Mouse (Mus musculus): ENCODE measurements around the gene Tfeb. TPM values are rescaled to one million over a fixed set of nuclear protein-coding genes. Genes with fewer than 3 reads are reported as not detected.

Gene Tfeb
- polyA plus RNA-seq, 1 experiment from 2014 or later = 11.5 TPM

GRCm38 (mm10) chr17:47735553-47736100, 1.2 kb upstream of the Tfeb start:
- peaks cover 8% of the 10 kb centered on the region for H3K4me1 ChIP-seq (ENCODE audit: control insufficient read depth, insufficient read depth, low read length)
- H3K27ac ChIP-seq (ENCODE audit: low read length) = no peak overlapping the region
- no peak overlapping the region for H3K4me2 ChIP-seq (ENCODE audit: low read depth, low read length)
- no peak overlapping the region for H3K9ac ChIP-seq (ENCODE audit: low read length)
- H3K27me3 ChIP-seq (ENCODE audit: control insufficient read depth, insufficient read depth, low read length) = no peaks in the 10 kb centered on the region
- no peak for ATAC-seq (ENCODE audit: insufficient read depth, low FRiP score)
- no peak overlapping the region for H3K4me3 ChIP-seq (replicated peaks; ENCODE audit: low read length)
- no peaks in the 10 kb centered on the region for H3K36me3 ChIP-seq (ENCODE audit: control insufficient read depth, insufficient read depth, low read length)
- H3K9me3 ChIP-seq (replicated peaks; ENCODE audit: control insufficient read depth, low read length) = no peaks in the 10 kb centered on the region
- 68% methylated on average over 14 of the region's 14 CpGs for WGBS

DNA sequence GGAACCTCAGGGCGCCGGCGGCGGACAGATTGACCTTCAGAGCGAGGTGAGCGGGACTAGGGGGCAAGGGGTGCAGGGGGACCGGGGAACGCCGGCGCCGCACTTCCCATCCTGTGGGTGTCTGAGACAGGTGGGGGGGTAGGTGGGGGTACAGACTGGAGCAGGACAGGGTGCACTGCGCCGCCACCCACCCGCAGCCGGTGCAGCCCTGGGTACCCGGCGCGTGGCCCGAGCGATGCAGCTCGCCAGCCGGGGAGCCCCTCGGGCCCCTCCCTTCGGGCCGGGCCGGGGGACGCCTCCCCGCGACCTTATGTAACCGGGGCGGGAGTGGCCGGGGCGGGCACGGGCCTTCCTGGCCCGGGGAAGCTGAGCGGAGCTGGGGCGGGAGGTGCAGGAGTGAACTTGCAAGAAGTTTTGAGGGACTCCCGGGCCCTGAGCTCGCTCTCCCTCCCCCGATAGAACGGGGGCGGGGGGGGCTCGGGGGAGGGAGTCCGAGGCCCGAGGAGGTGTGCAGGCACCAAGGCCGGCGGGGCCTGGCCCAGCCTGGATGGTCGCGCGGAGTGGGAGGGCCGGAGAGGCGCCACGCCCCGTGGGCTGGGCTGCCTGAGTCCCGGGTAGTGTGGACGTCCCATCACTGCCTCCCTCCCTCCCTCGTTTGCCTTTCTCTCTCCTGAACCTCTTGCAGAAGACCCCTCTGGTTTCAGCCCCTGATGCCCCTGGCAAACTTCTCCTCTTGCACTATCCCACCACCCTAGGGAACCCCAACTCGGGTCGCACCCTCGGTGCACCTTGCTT, 638 bp downstream of the Tfeb start:
- Histone ChIP-seq H3K4me2 (ENCODE audit: low read depth, low read length) (peak overlapping the region; percentile 73), H3K4me1 (ENCODE audit: control insufficient read depth, insufficient read depth, low read length) (peaks cover 8% of the 10 kb centered on the region), H3K4me3 (replicated peaks; ENCODE audit: low read length) (peak overlapping the region; percentile 69), H3K27ac (ENCODE audit: low read length) (peak overlapping the region; percentile 80), H3K36me3 (ENCODE audit: control insufficient read depth, insufficient read depth, low read length) (no peaks in the 10 kb centered on the region), H3K9ac (ENCODE audit: low read length) (peak overlapping the region; percentile 77), H3K9me3 (replicated peaks; ENCODE audit: control insufficient read depth, low read length) (no peaks in the 10 kb centered on the region), H3K27me3 (ENCODE audit: control insufficient read depth, insufficient read depth, low read length) (no peaks in the 10 kb centered on the region)
- peak; percentile 91 for ATAC-seq (ENCODE audit: insufficient read depth, low FRiP score)
- WGBS = under 1% methylated on average over 45 of the region's 60 CpGs

DNA sequence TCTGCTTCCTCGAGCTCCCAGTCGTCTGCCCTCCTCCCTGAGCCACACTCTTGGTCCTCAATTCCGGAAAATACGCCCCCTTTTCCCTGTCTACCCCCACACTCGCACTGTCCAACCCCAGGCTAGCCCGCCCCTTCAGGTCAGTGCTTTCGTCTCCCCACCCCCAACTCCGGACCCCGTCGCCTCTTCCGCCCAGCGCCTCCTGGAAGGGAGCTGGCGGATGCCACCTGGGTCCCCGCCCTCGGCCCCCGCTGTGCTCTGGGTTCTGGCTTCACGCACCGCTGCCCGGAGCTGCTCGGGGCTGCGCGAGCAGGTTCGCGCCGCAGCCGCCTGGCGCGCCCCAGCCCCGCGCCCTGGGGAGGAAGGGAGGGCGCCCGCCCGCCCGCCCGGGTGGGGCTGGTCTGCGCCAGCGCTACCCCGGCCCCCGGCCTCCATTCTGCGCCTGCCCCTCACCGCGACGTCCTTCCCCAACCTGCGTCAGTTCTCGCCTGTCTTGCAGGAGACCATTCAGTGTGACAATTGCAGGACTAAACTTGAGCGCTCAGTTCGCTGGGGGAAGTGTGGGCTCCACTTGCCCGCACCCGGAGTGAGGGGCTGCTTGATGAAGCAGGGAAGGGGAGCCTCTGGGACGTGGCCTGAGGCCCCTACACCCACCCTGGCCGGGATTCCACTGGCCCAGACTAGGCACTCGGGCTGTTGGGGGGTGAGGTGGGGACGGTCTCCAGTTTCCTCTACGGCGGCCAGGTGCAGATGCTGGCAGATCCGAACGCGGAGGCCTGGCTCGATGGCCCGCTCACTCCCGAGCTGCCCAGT, 1.4 kb downstream of the Tfeb start:
- under 1% methylated on average over 53 of the region's 61 CpGs for WGBS
- Histone ChIP-seq H3K9ac (ENCODE audit: low read length) (peak overlapping the region; percentile 77), H3K4me3 (replicated peaks; ENCODE audit: low read length) (peak overlapping the region; percentile 69), H3K36me3 (ENCODE audit: control insufficient read depth, insufficient read depth, low read length) (no peaks in the 10 kb centered on the region), H3K27ac (ENCODE audit: low read length) (peak overlapping the region; percentile 80), H3K4me1 (ENCODE audit: control insufficient read depth, insufficient read depth, low read length) (peaks cover 8% of the 10 kb centered on the region), H3K9me3 (replicated peaks; ENCODE audit: control insufficient read depth, low read length) (0 out of 2 replicates have a peak, but pooled peaks cover 5% of the 10 kb centered on the region), H3K27me3 (ENCODE audit: control insufficient read depth, insufficient read depth, low read length) (no peaks in the 10 kb centered on the region), H3K4me2 (ENCODE audit: low read depth, low read length) (peak overlapping the region; percentile 73)
- ATAC-seq (ENCODE audit: insufficient read depth, low FRiP score) = peak; percentile 32

- H3K4me3 ChIP-seq (replicated peaks; ENCODE audit: low read length) = peak overlapping the region; percentile 69
- H3K36me3 ChIP-seq (ENCODE audit: control insufficient read depth, insufficient read depth, low read length) = no peaks in the 10 kb centered on the region
- H3K4me2 ChIP-seq (ENCODE audit: low read depth, low read length) = peak overlapping the region; percentile 73
- no peak overlapping the region; the same call in 1 of the 2 replicates for H3K27ac ChIP-seq (ENCODE audit: low read length)
- peaks cover 8% of the 10 kb centered on the region for H3K4me1 ChIP-seq (ENCODE audit: control insufficient read depth, insufficient read depth, low read length)
- no peaks in the 10 kb centered on the region for H3K27me3 ChIP-seq (ENCODE audit: control insufficient read depth, insufficient read depth, low read length)
- 18% methylated on average over 20 of the region's 20 CpGs for WGBS
- H3K9me3 ChIP-seq (replicated peaks; ENCODE audit: control insufficient read depth, low read length) = 0 out of 2 replicates have a peak, but pooled peaks cover 5% of the 10 kb centered on the region
- H3K9ac ChIP-seq (ENCODE audit: low read length) = peak overlapping the region; percentile 77
- ATAC-seq (ENCODE audit: insufficient read depth, low FRiP score) = no peak
These were observed 2.3 kb downstream of the Tfeb start for GRCm38 (mm10) chr17:47738879-47739798.

GRCm38 (mm10) chr17:47740186-47740585, 3.4 kb downstream of the Tfeb start:
- WGBS = 85% methylated on average over 2 of the region's 2 CpGs
- no peak overlapping the region for H3K9ac ChIP-seq (ENCODE audit: low read length)
- peaks cover 5% of the 10 kb centered on the region; the same call in 1 of the 2 replicates for H3K9me3 ChIP-seq (replicated peaks; ENCODE audit: control insufficient read depth, low read length)
- H3K4me3 ChIP-seq (replicated peaks; ENCODE audit: low read length) = no peak overlapping the region
- peaks cover 8% of the 10 kb centered on the region for H3K4me1 ChIP-seq (ENCODE audit: control insufficient read depth, insufficient read depth, low read length)
- H3K4me2 ChIP-seq (ENCODE audit: low read depth, low read length) = no peak overlapping the region
- no peaks in the 10 kb centered on the region for H3K36me3 ChIP-seq (ENCODE audit: control insufficient read depth, insufficient read depth, low read length)
- no peak overlapping the region for H3K27ac ChIP-seq (ENCODE audit: low read length)
- no peak for ATAC-seq (ENCODE audit: insufficient read depth, low FRiP score)
- H3K27me3 ChIP-seq (ENCODE audit: control insufficient read depth, insufficient read depth, low read length) = no peaks in the 10 kb centered on the region

DNA sequence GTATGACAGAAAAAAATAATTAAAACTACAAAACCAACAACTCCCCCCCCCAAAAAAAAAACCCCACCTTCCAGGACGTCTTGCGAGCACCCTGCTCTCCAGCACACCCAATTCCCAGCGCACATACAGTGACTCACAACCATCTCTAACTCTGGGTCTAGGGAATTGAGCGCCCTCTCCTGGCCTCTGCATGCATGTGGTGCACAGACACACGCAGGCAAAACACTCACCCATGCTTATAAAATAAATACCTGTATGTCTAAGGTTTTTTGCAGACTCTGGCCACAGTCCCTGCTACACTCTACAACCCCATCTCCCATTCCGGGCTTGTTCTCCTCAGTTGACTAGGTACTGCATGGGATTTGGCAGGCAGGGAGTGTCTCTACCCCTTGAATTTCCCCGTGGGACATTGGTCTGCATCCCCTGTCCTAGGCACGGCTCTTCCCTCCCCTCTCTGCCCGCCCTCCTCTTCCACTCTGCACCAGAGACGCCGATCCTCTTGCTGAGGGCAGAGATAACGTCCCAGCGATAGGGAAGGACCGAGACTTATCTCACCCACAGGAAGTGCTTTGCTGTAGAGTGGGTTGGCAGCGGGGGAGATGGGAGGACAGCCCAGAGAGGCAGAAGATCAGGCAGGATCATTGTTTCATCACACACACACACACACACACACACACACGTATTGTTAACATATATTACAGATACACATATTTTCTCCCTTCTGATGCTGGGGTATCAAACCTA, 6.3 kb downstream of the Tfeb start:
- H3K36me3 ChIP-seq (ENCODE audit: control insufficient read depth, insufficient read depth, low read length) = no peaks in the 10 kb centered on the region
- ATAC-seq (ENCODE audit: insufficient read depth, low FRiP score) = no peak
- H3K4me2 ChIP-seq (ENCODE audit: low read depth, low read length) = no peak overlapping the region
- H3K4me1 ChIP-seq (ENCODE audit: control insufficient read depth, insufficient read depth, low read length) = peaks cover 9% of the 10 kb centered on the region
- H3K27me3 ChIP-seq (ENCODE audit: control insufficient read depth, insufficient read depth, low read length) = no peaks in the 10 kb centered on the region
- peaks cover 5% of the 10 kb centered on the region; the same call in 1 of the 2 replicates for H3K9me3 ChIP-seq (replicated peaks; ENCODE audit: control insufficient read depth, low read length)
- WGBS = 32% methylated on average over 16 of the region's 16 CpGs
- no peak overlapping the region for H3K27ac ChIP-seq (ENCODE audit: low read length)
- H3K9ac ChIP-seq (ENCODE audit: low read length) = no peak overlapping the region
- H3K4me3 ChIP-seq (replicated peaks; ENCODE audit: low read length) = no peak overlapping the region

- Histone ChIP-seq H3K9ac (ENCODE audit: low read length) (no peak overlapping the region), H3K27ac (ENCODE audit: low read length) (no peak overlapping the region), H3K4me1 (ENCODE audit: control insufficient read depth, insufficient read depth, low read length) (peaks cover 14% of the 10 kb centered on the region), H3K27me3 (ENCODE audit: control insufficient read depth, insufficient read depth, low read length) (no peaks in the 10 kb centered on the region), H3K36me3 (ENCODE audit: control insufficient read depth, insufficient read depth, low read length) (no peaks in the 10 kb centered on the region), H3K4me3 (replicated peaks; ENCODE audit: low read length) (no peak overlapping the region), H3K4me2 (ENCODE audit: low read depth, low read length) (no peak overlapping the region), H3K9me3 (replicated peaks; ENCODE audit: control insufficient read depth, low read length) (peaks cover 5% of the 10 kb centered on the region; the same call in 1 of the 2 replicates)
- ATAC-seq (ENCODE audit: insufficient read depth, low FRiP score) = no peak
- WGBS = 94% methylated on average over 14 of the region's 14 CpGs
These were observed 7.3 kb downstream of the Tfeb start for GRCm38 (mm10) chr17:47744086-47744485.

Data from stomach, embryonic 16.5 days (tissue).